Mouse (Mus musculus) heart, embryonic 14.5 days (tissue): ENCODE data around the gene Ltb. TPM values are rescaled to one million over a fixed set of nuclear protein-coding genes. Genes with fewer than 3 reads are reported as not detected.
"Not testable (repeated sequence)": the region's sequence is repeated elsewhere in the genome, so short reads cannot be mapped to it uniquely, and the experiment has no call there.

Experiments
- ATAC-seq: fragments of 200-750 bp; cut with Nextera tagmentation; 2 replicates; pipeline ENCODE4 v1.8.0; 2017; ENCODE audit warnings: low read depth, moderate TSS enrichment; ENCODE audit not compliant: insufficient number of reproducible peaks, insufficient read depth, low FRiP score
- H3K27ac ChIP-seq, 2 experiments: fragments of 200-500 bp in 1 of 2; fragments of 300-500 bp in 1 of 2; sonication (generic) in 1 of 2; replicated peaks in 1 of 2; 2 replicates each; pipeline ENCODE4 v1.5.1; 2012 to 2014; ENCODE audit warnings: low read depth in 2 of 2, low read length in 2 of 2, control low read depth in 1 of 2, mild to moderate bottlenecking in 1 of 2, mixed read lengths in 1 of 2; ENCODE audit not compliant: control insufficient read depth in 1 of 2, insufficient read depth in 1 of 2
- H3K27me3 ChIP-seq: fragments of 300-500 bp; sonication (generic); 2 replicates; pipeline ENCODE4 v1.6.1; 2014; ENCODE audit warnings: mild to moderate bottlenecking, low read length, control low read depth; ENCODE audit not compliant: control insufficient read depth, insufficient read depth
- H3K36me3 ChIP-seq: fragments of 300-500 bp; sonication (generic); 2 replicates; pipeline ENCODE4 v1.6.1; 2014; ENCODE audit warnings: mild to moderate bottlenecking, control low read depth, low read length, mixed read lengths; ENCODE audit not compliant: control insufficient read depth, insufficient read depth
- H3K4me1 ChIP-seq, 2 experiments: fragments of 200-500 bp in 1 of 2; fragments of 300-500 bp in 1 of 2; sonication (generic) in 1 of 2; 2 replicates each; pipeline ENCODE4 v1.6.1; 2012 to 2014; ENCODE audit warnings: low read length in 2 of 2, control low read depth in 1 of 2, mixed read lengths in 1 of 2; ENCODE audit not compliant: control insufficient read depth in 2 of 2, insufficient read depth in 2 of 2
- H3K4me2 ChIP-seq: fragments of 300-500 bp; sonication (generic); 2 replicates; pipeline ENCODE4 v1.6.1; 2014; ENCODE audit warnings: mild to moderate bottlenecking, low read length
- H3K4me3 ChIP-seq, 2 experiments: fragments of 200-500 bp in 1 of 2; fragments of 300-500 bp in 1 of 2; sonication (generic) in 1 of 2; 2 replicates each; pipeline ENCODE4 v1.5.1; 2012 to 2014; ENCODE audit warnings: low read length in 2 of 2, mild to moderate bottlenecking in 2 of 2, control low read depth in 1 of 2, low read depth in 1 of 2, moderate library complexity in 1 of 2; ENCODE audit not compliant: control insufficient read depth in 1 of 2, insufficient read depth in 1 of 2
- H3K9ac ChIP-seq: fragments of 300-500 bp; sonication (generic); 2 replicates; pipeline ENCODE4 v1.6.1; 2014; ENCODE audit warnings: mild to moderate bottlenecking, low read length
- H3K9me3 ChIP-seq: fragments of 300-500 bp; sonication (generic); 2 replicates; pipeline ENCODE4 v1.6.1; 2016; ENCODE audit warnings: low read length, control low read depth; ENCODE audit not compliant: control insufficient read depth
- WGBS: fragments of 180-500 bp; shearing (Covaris S2); extraction: QIAGEN DNeasy Blood & Tissue Kit; methylation state at CpG from one replicate; pipeline ENCODE4 v1.1.7; 2014; 5-methylcytosine and 5-hydroxymethylcytosine counted together
- polyA plus RNA-seq: library from polyadenylated mRNA; unstranded; fragments of >200 nt; fragmentation: Nextera tagmentation; extraction: Ambion mirVana; gene quantifications from 2 replicates; pipeline ENCODE4 v1.2.1, GENCODE M21; 2014

Ltb gene
- polyA plus RNA-seq, 1 experiment from 2014 or later: 0.61 TPM

GRCm38 (mm10) chr17:35232659-35233058 lies 38.4 kb downstream of the Ltb start:
- H3K36me3 ChIP-seq: peaks cover 60% of the 10 kb centered on the region

GRCm38 (mm10) chr17:35233114-35233980 lies 39.1 kb downstream of the Ltb start, which contains the start of gene Atp6v1g2:
Gene Atp6v1g2, plus strand, starts transcription at chr17:35233660.
- peak within 1 kb of the TSS in 1 of 2 experiments; percentile 67; a peak in 3 of 4 replicates for H3K4me3 ChIP-seq
- peaks cover 7 to 25% of the 10 kb centered on the region in 2 experiments for H3K4me1 ChIP-seq
- peak within 1 kb of the TSS; percentile 82 for H3K4me2 ChIP-seq
- H3K36me3 ChIP-seq: peaks cover 58% of the 10 kb centered on the region
- no peaks in the 10 kb centered on the region for H3K9me3 ChIP-seq
- 60% methylated on average over 18 of the region's 18 CpGs for WGBS
- H3K9ac ChIP-seq: peak within 1 kb of the TSS; percentile 91
- peak within 1 kb of the TSS; percentile 63 to 86 for H3K27ac ChIP-seq
- no peaks in the 10 kb centered on the region for H3K27me3 ChIP-seq
- 0 out of 2 replicates have a peak, but pooled peaks have one; percentile 9 for ATAC-seq

More at GRCm38 (mm10) chr17:35232659-35233058, 38.4 kb downstream of the Ltb start:
- peak overlapping the region in 1 of 2 experiments; percentile 86; a peak in 1 of 4 replicates for H3K27ac ChIP-seq
- H3K9me3 ChIP-seq: no peaks in the 10 kb centered on the region
- WGBS: 77% methylated on average over 5 of the region's 5 CpGs
- no peak for ATAC-seq
- no peak overlapping the region for H3K4me3 ChIP-seq
- H3K4me1 ChIP-seq: peaks cover 7 to 25% of the 10 kb centered on the region in 2 experiments
- H3K9ac ChIP-seq: peak overlapping the region; percentile 27; the same call in 1 of the 2 replicates
- peak overlapping the region; percentile 82; the same call in 1 of the 2 replicates for H3K4me2 ChIP-seq
- no peaks in the 10 kb centered on the region for H3K27me3 ChIP-seq

GRCm38 (mm10) chr17:35234090-35234489 lies 39.9 kb downstream of the Ltb start:
- H3K27me3 ChIP-seq, H3K9me3 ChIP-seq, H3K9ac ChIP-seq, ATAC-seq: not testable (repeated sequence)
- H3K4me2 ChIP-seq: peak overlapping the region; percentile 82
- WGBS: 87% methylated on average over 7 of the region's 7 CpGs
- H3K27ac ChIP-seq: peak overlapping the region; percentile 63 to 86; a peak in 3 of 4 replicates
- peaks cover 55% of the 10 kb centered on the region for H3K36me3 ChIP-seq
- H3K4me1 ChIP-seq: peaks cover 7 to 25% of the 10 kb centered on the region in 2 experiments
- H3K4me3 ChIP-seq: peak overlapping the region in 1 of 2 experiments; percentile 67; a peak in 2 of 4 replicates

GRCm38 (mm10) chr17:35234903-35235302 lies 40.7 kb downstream of the Ltb start:
- Histone ChIP-seq H3K27me3 (no peaks in the 10 kb centered on the region), H3K9ac (peak overlapping the region; percentile 91), H3K4me2 (peak overlapping the region; percentile 82), H3K4me1 (peaks cover 7 to 25% of the 10 kb centered on the region in 2 experiments), H3K27ac (peak overlapping the region; percentile 86 to 94), H3K4me3 (peak overlapping the region; percentile 67 to 79), H3K36me3 (peaks cover 47% of the 10 kb centered on the region), H3K9me3 (no peaks in the 10 kb centered on the region)
- 4% methylated on average over 31 of the region's 31 CpGs for WGBS
- no peak for ATAC-seq

- WGBS: under 1% methylated on average over 35 of the region's 35 CpGs
- H3K4me2 ChIP-seq: peak within 1 kb of the TSS; percentile 82
- peak within 1 kb of the TSS; percentile 86 to 94 for H3K27ac ChIP-seq
- H3K27me3 ChIP-seq: no peaks in the 10 kb centered on the region
- peak within 1 kb of the TSS; percentile 67 to 79 for H3K4me3 ChIP-seq
- H3K9me3 ChIP-seq: no peaks in the 10 kb centered on the region
- peaks cover 39% of the 10 kb centered on the region for H3K36me3 ChIP-seq
- peak within 1 kb of the TSS; percentile 91 for H3K9ac ChIP-seq
- peaks cover 10 to 34% of the 10 kb centered on the region in 2 experiments for H3K4me1 ChIP-seq
- peak; percentile 71 for ATAC-seq
These were observed 41.6 kb downstream of the Ltb start, which contains the start of gene Nfkbil1 for GRCm38 (mm10) chr17:35235614-35236389. Gene Nfkbil1, minus strand, starts transcription at chr17:35235792.

- no peaks in the 10 kb centered on the region for H3K9me3 ChIP-seq
- peak overlapping the region; percentile 67 to 79 for H3K4me3 ChIP-seq
- no peaks in the 10 kb centered on the region for H3K27me3 ChIP-seq
- H3K27ac ChIP-seq: peak overlapping the region; percentile 86 to 93
- peak; percentile 55 for ATAC-seq
- WGBS: 1% methylated on average over 18 of the region's 18 CpGs
- H3K4me2 ChIP-seq: peak overlapping the region; percentile 82
- H3K9ac ChIP-seq: peak overlapping the region; percentile 91
- H3K36me3 ChIP-seq: peaks cover 33% of the 10 kb centered on the region
- peaks cover 10 to 36% of the 10 kb centered on the region in 2 experiments for H3K4me1 ChIP-seq
These were observed 42.1 kb downstream of the Ltb start for GRCm38 (mm10) chr17:35236390-35236746.

GRCm38 (mm10) chr17:35236996-35237395 lies 42.8 kb downstream of the Ltb start:
- Histone ChIP-seq H3K36me3 (peaks cover 32% of the 10 kb centered on the region), H3K27ac (no peak overlapping the region), H3K9me3 (no peaks in the 10 kb centered on the region), H3K27me3 (no peaks in the 10 kb centered on the region), H3K4me2 (peak overlapping the region; percentile 82; the same call in 1 of the 2 replicates), H3K9ac (no peak overlapping the region), H3K4me3 (no peak overlapping the region), H3K4me1 (peaks cover 8 to 31% of the 10 kb centered on the region in 2 experiments)
- 63% methylated on average over 9 of the region's 9 CpGs for WGBS
- ATAC-seq: no peak
